Mouse (Mus musculus) E14TG2a.4 (cell line): Measurements from ENCODE around the gene Gm20388.

ENCODE experiments used
- H3K27me3 ChIP-seq: 2 replicates; pipeline ENCODE4 v1.6.1; 2014; ENCODE audit warnings: low read length, control low read depth; ENCODE audit not compliant: insufficient read depth
- H3K36me3 ChIP-seq: 2 replicates; pipeline ENCODE4 v1.6.1; 2014; ENCODE audit warnings: low read length, control low read depth; ENCODE audit not compliant: insufficient read depth
- H3K4me1 ChIP-seq: replicated peaks from 2 replicates; pipeline ENCODE4 v1.6.1; 2014; ENCODE audit warnings: low read depth, low read length, control low read depth
- H3K4me3 ChIP-seq: replicated peaks from 2 replicates; pipeline ENCODE4 v1.5.1; 2014; ENCODE audit warnings: mild to moderate bottlenecking, low read length
- H3K9me3 ChIP-seq: 2 replicates; pipeline ENCODE4 v1.6.1; 2014; ENCODE audit warnings: low read length, control low read depth
- CTCF ChIP-seq: conservative IDR thresholded peaks from 2 replicates; pipeline ENCODE4 v1.5.1; 2014; ENCODE audit warnings: low read length
- NANOG ChIP-seq: IDR thresholded peaks from 2 replicates; pipeline ENCODE4 v1.6.1; 2014; ENCODE audit warnings: borderline replicate concordance, low read length, mixed read lengths
- POU5F1 ChIP-seq: IDR thresholded peaks from 2 replicates; pipeline ENCODE4 v1.6.1; 2014; ENCODE audit warnings: low read length, borderline replicate concordance

Gene Gm20388

GRCm38 (mm10) chr8:120230081-120230480 is 319.4 kb downstream of the Gm20388 start:
- H3K36me3 ChIP-seq = peaks cover 12% of the 10 kb centered on the region; the same call in 1 of the 2 replicates
- H3K9me3 ChIP-seq = no peaks in the 10 kb centered on the region
- no peak for TF ChIP-seq NANOG
- no peak for TF ChIP-seq POU5F1
- TF ChIP-seq CTCF = no peak
- H3K4me1 ChIP-seq = peaks cover 55% of the 10 kb centered on the region
- H3K4me3 ChIP-seq = peak overlapping the region; percentile 83
- peaks cover 66% of the 10 kb centered on the region for H3K27me3 ChIP-seq

DNA sequence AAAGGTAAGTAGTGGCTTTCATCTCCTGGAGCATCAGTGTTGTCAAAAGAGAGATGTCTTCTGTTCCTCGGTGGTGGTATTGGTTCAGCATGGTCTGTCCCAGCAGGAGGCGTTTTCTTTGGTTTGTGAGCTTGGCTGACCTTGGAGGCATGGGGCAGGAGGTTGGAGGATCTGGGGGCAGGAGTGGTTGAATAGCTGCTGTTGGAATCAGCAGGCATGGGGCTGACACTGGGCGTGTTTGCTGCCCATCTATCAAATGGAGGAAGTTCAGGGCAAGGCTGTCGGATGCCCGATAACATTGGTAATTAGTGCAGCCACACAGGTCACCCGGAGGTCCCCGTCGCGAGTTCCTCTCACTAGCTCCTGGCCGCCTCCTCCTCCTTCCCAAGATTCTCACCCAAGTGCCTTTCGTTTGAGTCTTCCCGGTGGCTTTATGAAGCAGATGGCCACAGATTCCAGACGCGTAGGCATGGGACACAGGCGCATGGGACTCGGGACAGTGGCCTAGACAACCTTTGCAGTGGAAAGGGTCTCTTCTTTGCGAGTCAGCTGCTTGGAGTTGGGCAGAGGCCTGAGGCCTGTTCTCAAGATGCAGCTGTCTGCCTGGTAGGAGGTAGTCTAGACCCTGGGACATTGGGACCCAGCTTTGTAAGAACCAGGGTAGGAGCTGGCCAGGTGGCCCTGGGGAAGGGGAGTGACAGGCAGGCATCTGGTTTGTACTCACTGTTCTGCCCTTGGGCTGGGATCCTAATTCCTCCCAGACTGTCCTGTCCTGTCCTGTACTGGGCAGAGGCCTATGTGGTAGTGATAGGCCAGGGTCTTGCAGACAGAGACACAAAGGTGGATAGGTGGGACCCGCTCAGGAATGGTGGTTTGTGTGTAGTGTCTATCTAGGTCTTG is 320.3 kb downstream of the Gm20388 start:
- peaks cover 48% of the 10 kb centered on the region for H3K4me1 ChIP-seq
- peak overlapping the region; percentile 83; the same call in 1 of the 2 replicates for H3K4me3 ChIP-seq
- peaks cover 66% of the 10 kb centered on the region for H3K27me3 ChIP-seq
- no peak for TF ChIP-seq CTCF
- no peak for TF ChIP-seq POU5F1
- no peak for TF ChIP-seq NANOG
- no peaks in the 10 kb centered on the region for H3K9me3 ChIP-seq
- H3K36me3 ChIP-seq = peaks cover 15% of the 10 kb centered on the region; the same call in 1 of the 2 replicates

DNA sequence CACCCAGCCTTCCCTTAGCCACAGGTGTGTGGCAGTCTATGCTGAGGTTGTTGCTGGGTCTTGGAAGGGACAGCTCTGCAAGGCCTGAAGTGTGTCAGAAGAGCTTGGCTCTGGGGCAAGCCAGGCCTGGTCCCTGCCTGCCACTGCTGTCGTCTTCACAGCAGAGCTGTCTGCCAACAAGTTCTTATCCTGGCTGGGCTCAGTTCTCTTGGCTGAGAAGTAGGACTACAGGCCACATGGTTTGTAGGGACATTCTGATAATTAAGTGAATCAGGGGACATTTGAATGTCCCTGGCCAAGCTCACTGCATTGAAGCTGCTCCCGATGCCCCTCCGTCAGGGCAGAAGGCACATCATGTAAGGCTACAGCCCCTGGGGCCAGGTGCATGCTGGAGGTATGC is 321.2 kb downstream of the Gm20388 start:
- Histone ChIP-seq H3K4me1 (peaks cover 45% of the 10 kb centered on the region), H3K27me3 (peaks cover 58% of the 10 kb centered on the region), H3K36me3 (peaks cover 15% of the 10 kb centered on the region; the same call in 1 of the 2 replicates), H3K9me3 (no peaks in the 10 kb centered on the region), H3K4me3 (no peak overlapping the region)
- TF ChIP-seq POU5F1 = no peak
- no peak for TF ChIP-seq CTCF
- no peak for TF ChIP-seq NANOG

DNA sequence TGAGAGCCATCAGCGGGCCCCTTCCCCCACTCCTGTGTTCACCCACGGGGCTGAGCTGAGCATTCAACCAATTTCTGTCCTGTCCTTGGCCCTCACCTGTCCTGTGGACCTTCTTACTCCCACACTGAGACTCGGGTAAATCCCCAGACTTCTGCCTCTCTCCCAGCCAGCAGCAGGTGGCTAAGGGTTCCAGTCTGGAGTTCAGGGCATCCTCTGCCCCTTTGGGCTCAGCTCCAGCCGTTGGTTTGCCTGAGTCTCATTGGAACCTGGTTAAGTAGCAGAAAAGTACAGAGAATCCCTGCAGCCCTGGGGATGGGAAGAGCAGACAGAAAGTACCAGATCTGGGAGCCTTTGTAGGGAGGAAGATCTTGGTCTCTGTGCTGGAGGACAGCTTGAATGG is 321.8 kb downstream of the Gm20388 start:
- Histone ChIP-seq H3K36me3 (peaks cover 15% of the 10 kb centered on the region; the same call in 1 of the 2 replicates), H3K4me1 (peaks cover 44% of the 10 kb centered on the region), H3K27me3 (peaks cover 53% of the 10 kb centered on the region), H3K4me3 (no peak overlapping the region), H3K9me3 (no peaks in the 10 kb centered on the region)
- TF ChIP-seq CTCF = no peak
- TF ChIP-seq NANOG = no peak
- TF ChIP-seq POU5F1 = no peak

DNA sequence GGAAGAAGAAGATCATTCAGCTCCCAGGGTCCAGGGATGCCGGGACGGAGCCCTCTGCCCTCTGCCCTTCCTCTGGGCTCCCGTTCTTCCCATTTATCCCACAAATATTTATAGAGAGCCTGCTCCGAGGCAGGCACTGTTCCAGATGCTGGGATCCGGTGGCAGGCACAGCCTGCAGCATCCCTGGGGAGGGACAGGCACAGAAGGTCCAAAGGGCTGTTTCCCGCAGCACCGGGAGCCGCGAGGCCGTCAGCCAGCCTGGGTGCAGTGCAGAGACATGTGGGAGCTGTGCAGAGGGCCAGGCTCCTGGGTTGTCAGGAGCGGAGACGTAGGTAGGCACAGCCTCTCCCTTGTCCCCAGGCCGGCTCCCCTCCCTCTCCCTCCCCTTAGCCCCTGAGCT is 322.3 kb downstream of the Gm20388 start:
- H3K36me3 ChIP-seq = peaks cover 15% of the 10 kb centered on the region; the same call in 1 of the 2 replicates
- peaks cover under 1% of the 10 kb centered on the region; the same call in 1 of the 2 replicates for H3K9me3 ChIP-seq
- no peak for TF ChIP-seq NANOG
- TF ChIP-seq POU5F1 = no peak
- no peak for TF ChIP-seq CTCF
- no peak overlapping the region for H3K4me3 ChIP-seq
- peaks cover 50% of the 10 kb centered on the region for H3K27me3 ChIP-seq
- peaks cover 40% of the 10 kb centered on the region for H3K4me1 ChIP-seq

DNA sequence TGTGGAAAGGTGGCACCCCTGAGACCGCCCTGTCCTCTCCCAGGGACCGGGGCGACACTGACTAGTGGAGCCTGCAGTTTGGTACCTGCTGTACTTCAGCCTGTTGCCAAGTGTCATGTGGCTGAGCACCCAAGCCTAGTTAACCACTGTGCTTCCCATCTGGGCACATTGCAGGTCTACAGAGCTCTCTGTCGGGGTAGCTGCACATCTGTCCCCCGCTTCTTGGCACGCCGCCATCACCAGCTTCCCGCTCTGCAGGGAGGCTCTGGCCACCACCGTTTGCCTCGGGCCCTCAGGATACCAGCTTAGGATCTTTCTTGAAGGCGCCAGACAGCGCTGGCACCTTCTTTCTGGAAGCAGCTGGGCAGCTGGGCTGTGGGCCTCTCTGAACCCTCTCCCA is 323.8 kb downstream of the Gm20388 start:
- Histone ChIP-seq H3K4me3 (0 out of 2 replicates have a peak overlapping the region, but pooled peaks have one; percentile 20), H3K27me3 (peaks cover 43% of the 10 kb centered on the region), H3K9me3 (peaks cover 7% of the 10 kb centered on the region; the same call in 1 of the 2 replicates), H3K4me1 (peaks cover 38% of the 10 kb centered on the region), H3K36me3 (peaks cover 18% of the 10 kb centered on the region; the same call in 1 of the 2 replicates)
- TF ChIP-seq CTCF (no peak), NANOG (no peak), POU5F1 (no peak)

DNA sequence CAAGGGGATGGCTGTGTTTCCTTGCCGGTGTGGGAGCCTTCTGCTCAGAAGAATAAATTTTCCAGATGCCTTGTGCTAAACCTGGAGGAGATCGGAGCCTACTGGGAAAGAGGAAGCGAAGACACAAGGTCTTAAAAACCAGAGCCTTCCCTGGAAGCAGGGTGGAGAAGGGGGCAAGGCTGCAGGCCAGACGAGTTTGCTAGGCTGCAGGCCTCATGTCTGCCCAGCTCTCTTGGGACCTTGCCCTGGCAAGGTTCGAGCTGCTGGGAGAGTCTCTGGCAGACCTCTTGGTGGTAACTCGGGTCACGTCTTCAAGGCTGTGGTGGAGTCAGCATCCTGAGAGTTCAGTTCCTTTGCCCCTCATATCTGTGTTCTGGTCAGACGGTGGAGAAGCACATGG is 324.2 kb downstream of the Gm20388 start:
- no peak for TF ChIP-seq CTCF
- no peak for TF ChIP-seq NANOG
- no peak for TF ChIP-seq POU5F1
- H3K36me3 ChIP-seq = peaks cover 18% of the 10 kb centered on the region; the same call in 1 of the 2 replicates

GRCm38 (mm10) chr8:120243222-120243621 is 332.6 kb downstream of the Gm20388 start:
- no peak for TF ChIP-seq NANOG
- TF ChIP-seq POU5F1 = no peak
- H3K4me3 ChIP-seq = no peak overlapping the region
- peaks cover 2% of the 10 kb centered on the region; the same call in 1 of the 2 replicates for H3K36me3 ChIP-seq
- peaks cover 7% of the 10 kb centered on the region; the same call in 1 of the 2 replicates for H3K27me3 ChIP-seq
- H3K9me3 ChIP-seq = peaks cover 9% of the 10 kb centered on the region; the same call in 1 of the 2 replicates
- no peaks in the 10 kb centered on the region for H3K4me1 ChIP-seq

More for the DNA sequence above, 324.2 kb downstream of the Gm20388 start:
- Histone ChIP-seq H3K4me3 (0 out of 2 replicates have a peak overlapping the region, but pooled peaks have one; percentile 20), H3K9me3 (peaks cover 7% of the 10 kb centered on the region; the same call in 1 of the 2 replicates), H3K27me3 (peaks cover 39% of the 10 kb centered on the region), H3K4me1 (peaks cover 34% of the 10 kb centered on the region)

DNA sequence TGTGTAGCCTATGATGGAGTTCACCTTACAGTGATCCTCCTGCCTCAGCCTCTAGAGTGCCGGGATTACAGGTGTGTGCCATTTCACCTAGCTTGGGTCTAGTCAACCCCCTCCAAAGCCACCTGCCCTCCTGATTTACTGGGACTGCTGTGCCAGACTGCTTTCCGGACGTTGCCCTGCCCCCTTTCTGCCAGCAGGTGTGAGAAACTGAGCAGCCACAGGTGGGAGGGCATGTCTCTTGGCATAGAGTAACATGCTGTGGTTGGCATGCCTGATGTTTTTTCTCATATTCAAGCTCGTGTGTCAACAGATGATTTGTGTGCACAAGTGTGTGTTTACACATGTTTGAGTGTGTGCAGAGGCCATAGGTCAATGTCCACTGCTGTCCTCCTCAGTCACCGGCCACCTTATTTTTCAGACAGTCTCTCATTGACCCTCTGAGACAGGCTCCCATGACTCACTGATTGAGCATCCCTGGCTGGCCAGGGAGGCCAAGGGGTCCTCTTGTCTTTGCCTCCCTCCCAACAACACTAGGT is 333.3 kb downstream of the Gm20388 start:
- Histone ChIP-seq H3K36me3 (peaks cover 2% of the 10 kb centered on the region; the same call in 1 of the 2 replicates), H3K9me3 (peaks cover 6% of the 10 kb centered on the region; the same call in 1 of the 2 replicates), H3K27me3 (peaks cover 7% of the 10 kb centered on the region; the same call in 1 of the 2 replicates), H3K4me3 (no peak overlapping the region), H3K4me1 (no peaks in the 10 kb centered on the region)
- TF ChIP-seq POU5F1 (no peak), CTCF (no peak), NANOG (no peak)
